Mouse (Mus musculus) heart, adult 8-10 months (tissue): ENCODE data around the gene Fgd6. TPM values are rescaled to one million over a fixed set of nuclear protein-coding genes. Genes with fewer than 3 reads are reported as not detected.

Experiments used
- DNase-seq: peaks from one replicate; pipeline ENCODE4 v3.0.0; 2022; ENCODE audit warnings: low spot score
- total RNA-seq, 4 experiments: library from RNA; stranded (reverse); gene quantifications; 2 replicates each; pipeline ENCODE4 v1.2.4; 2022

The Fgd6 gene
- total RNA-seq, 4 experiments from 2014 or later = 5.4 to 6.2 (median 5.7) TPM

GRCm38 (mm10) chr10:94043908-94044307 lies 8.1 kb downstream of the Fgd6 start:
- no peak for DNase-seq

- DNase-seq = no peak
Measured at GRCm38 (mm10) chr10:94045301-94045700, 9.5 kb downstream of the Fgd6 start.

- no peak for DNase-seq
Measured at GRCm38 (mm10) chr10:94047024-94047423, 11.2 kb downstream of the Fgd6 start.

GRCm38 (mm10) chr10:94047845-94048559 lies 12.2 kb downstream of the Fgd6 start:
- no peak for DNase-seq

GRCm38 (mm10) chr10:94049121-94049520 lies 13.3 kb downstream of the Fgd6 start:
- DNase-seq = no peak

GRCm38 (mm10) chr10:94050736-94051135 lies 14.9 kb downstream of the Fgd6 start:
- no peak for DNase-seq

GRCm38 (mm10) chr10:94056487-94056886 lies 20.7 kb downstream of the Fgd6 start:
- no peak for DNase-seq

- no peak for DNase-seq
Measured at GRCm38 (mm10) chr10:94059618-94060055, 23.8 kb downstream of the Fgd6 start.

- peak; percentile 65 for DNase-seq
Measured at GRCm38 (mm10) chr10:94060190-94060589, 24.4 kb downstream of the Fgd6 start.

GRCm38 (mm10) chr10:94062357-94062756 lies 26.6 kb downstream of the Fgd6 start:
- DNase-seq = no peak

GRCm38 (mm10) chr10:94066896-94067295 lies 31.1 kb downstream of the Fgd6 start:
- no peak for DNase-seq

- peak; percentile 30 for DNase-seq
Measured at GRCm38 (mm10) chr10:94068701-94069100, 32.9 kb downstream of the Fgd6 start.

GRCm38 (mm10) chr10:94071641-94072040 lies 35.8 kb downstream of the Fgd6 start:
- DNase-seq = no peak

GRCm38 (mm10) chr10:94072261-94072915 lies 36.6 kb downstream of the Fgd6 start:
- DNase-seq = peak; percentile 53

- no peak for DNase-seq
Measured at GRCm38 (mm10) chr10:94072916-94073465, 37.2 kb downstream of the Fgd6 start.

- DNase-seq = no peak
Measured at GRCm38 (mm10) chr10:94076966-94077825, 41.4 kb downstream of the Fgd6 start.

- no peak for DNase-seq
Measured at GRCm38 (mm10) chr10:94080740-94081139, 44.9 kb downstream of the Fgd6 start.

- DNase-seq = no peak
Measured at GRCm38 (mm10) chr10:94082040-94082734, 46.4 kb downstream of the Fgd6 start.

- no peak for DNase-seq
Measured at GRCm38 (mm10) chr10:94086315-94086714, 50.5 kb downstream of the Fgd6 start.

GRCm38 (mm10) chr10:94087367-94088077 lies 51.7 kb downstream of the Fgd6 start:
- no peak for DNase-seq

- no peak for DNase-seq
Measured at GRCm38 (mm10) chr10:94090032-94090431, 54.2 kb downstream of the Fgd6 start.
